Mouse (Mus musculus) G1E-ER4 (cell line): ENCODE measurements around the gene Olfr766-ps1. TPM values are rescaled to one million over a fixed set of nuclear protein-coding genes. Genes with fewer than 3 reads are reported as not detected.
"Not testable (repeated sequence)": the region's sequence is repeated elsewhere in the genome, so short reads cannot be mapped to it uniquely, and the experiment has no call there.

ENCODE experiments used
- GATA1 ChIP-seq: IDR thresholded peaks from one replicate; pipeline ENCODE4 v1.8.0; 2012; ENCODE audit warnings: low read length, inconsistent platforms
- polyA plus RNA-seq: library from polyadenylated mRNA; stranded (reverse); fragments of >175 nt; gene quantifications from 2 replicates; pipeline ENCODE4 v1.2.3, GENCODE M21; 2012

Olfr766-ps1 gene
- polyA plus RNA-seq = not detected in 2 replicates

GRCm38 (mm10) chr10:129068877-129069276 lies at the start of gene Olfr766-ps1:
Gene Olfr766-ps1, minus strand, starts transcription at chr10:129068977.
- TF ChIP-seq GATA1 = no peak

- TF ChIP-seq GATA1 = no peak
Observed at GRCm38 (mm10) chr10:129117761-129118160, 49.0 kb upstream of the Olfr766-ps1 start, which contains the start of gene Olfr769. Gene Olfr769, minus strand, starts transcription at chr10:129117861.

- no peak for TF ChIP-seq GATA1
Observed at GRCm38 (mm10) chr10:129115146-129115545, 46.4 kb upstream of the Olfr766-ps1 start.

- TF ChIP-seq GATA1 = no peak
Observed at GRCm38 (mm10) chr10:129101231-129101630, 32.5 kb upstream of the Olfr766-ps1 start.

- TF ChIP-seq GATA1 = no peak
Observed at GRCm38 (mm10) chr10:129099275-129099674, 30.5 kb upstream of the Olfr766-ps1 start, which contains the start of gene Olfr768. Gene Olfr768, minus strand, starts transcription at chr10:129099375.

GRCm38 (mm10) chr10:129082810-129083209 lies 14.0 kb upstream of the Olfr766-ps1 start, which contains the start of gene Olfr767:
Gene Olfr767, minus strand, starts transcription at chr10:129082910.
- TF ChIP-seq GATA1 = not testable (repeated sequence)

- not testable (repeated sequence) for TF ChIP-seq GATA1
Observed at GRCm38 (mm10) chr10:129049898-129050297, 18.9 kb downstream of the Olfr766-ps1 start, which contains the start of gene Olfr765. Gene Olfr765, minus strand, starts transcription at chr10:129049998.

- TF ChIP-seq GATA1 = no peak
Observed at GRCm38 (mm10) chr10:129039796-129040195, 29.0 kb downstream of the Olfr766-ps1 start, which contains the start of gene Olfr764-ps1. Gene Olfr764-ps1, minus strand, starts transcription at chr10:129039896.

- no peak for TF ChIP-seq GATA1
Observed at GRCm38 (mm10) chr10:129028343-129028742, 40.4 kb downstream of the Olfr766-ps1 start.

- no peak for TF ChIP-seq GATA1
Observed at GRCm38 (mm10) chr10:129026018-129026662, 42.6 kb downstream of the Olfr766-ps1 start.

GRCm38 (mm10) chr10:129023319-129023718 lies 45.5 kb downstream of the Olfr766-ps1 start:
- no peak for TF ChIP-seq GATA1

GRCm38 (mm10) chr10:129014477-129014876 lies 54.3 kb downstream of the Olfr766-ps1 start:
- peak; percentile 63 for TF ChIP-seq GATA1

Other genes with a start within 250 kb of the Olfr766-ps1 start
- 16.4 and 19.8 TPM in 2 replicates for gene Ormdl2, start 247.3 kb downstream of the Olfr766-ps1 start, polyA plus RNA-seq
- gene Gdf11, start 177.3 kb downstream of the Olfr766-ps1 start, polyA plus RNA-seq = 0.02 and 0.04 TPM in 2 replicates
- not detected in 2 replicates for gene Cd63, start 168.0 kb downstream of the Olfr766-ps1 start, polyA plus RNA-seq
- 0.61 and 0.65 TPM in 2 replicates for gene Rdh5, start 146.1 kb downstream of the Olfr766-ps1 start, polyA plus RNA-seq
- 105 and 109 TPM in 2 replicates for gene Bloc1s1, start 144.9 kb downstream of the Olfr766-ps1 start, polyA plus RNA-seq
- 0.43 and 0.71 TPM in 2 replicates for gene Itga7, start 135.2 kb downstream of the Olfr766-ps1 start, polyA plus RNA-seq
- gene Mettl7b, start 108.0 kb downstream of the Olfr766-ps1 start, polyA plus RNA-seq = 0.06 TPM in 1 of 2 replicates, not detected in the other
- not detected in 2 replicates for gene Olfr9, start 79.5 kb downstream of the Olfr766-ps1 start, polyA plus RNA-seq
- gene Olfr763, start 58.2 kb downstream of the Olfr766-ps1 start, polyA plus RNA-seq = not detected in 2 replicates
- gene Olfr764-ps1, start 29.1 kb downstream of the Olfr766-ps1 start, polyA plus RNA-seq = not detected in 2 replicates
- gene Olfr765, start 19.0 kb downstream of the Olfr766-ps1 start, polyA plus RNA-seq = not detected in 2 replicates
- gene Olfr767, start 13.9 kb upstream of the Olfr766-ps1 start, polyA plus RNA-seq = not detected in 2 replicates
- gene Olfr768, start 30.4 kb upstream of the Olfr766-ps1 start, polyA plus RNA-seq = not detected in 2 replicates
- not detected in 2 replicates for gene Olfr769, start 48.9 kb upstream of the Olfr766-ps1 start, polyA plus RNA-seq
- not detected in 2 replicates for gene Olfr770, start 70.0 kb upstream of the Olfr766-ps1 start, polyA plus RNA-seq
- not detected in 2 replicates for gene Olfr771, start 95.8 kb upstream of the Olfr766-ps1 start, polyA plus RNA-seq
- gene Olfr772, start 108.9 kb upstream of the Olfr766-ps1 start, polyA plus RNA-seq = not detected in 2 replicates
- not detected in 2 replicates for gene Olfr773, start 118.4 kb upstream of the Olfr766-ps1 start, polyA plus RNA-seq
- gene Olfr774, start 167.2 kb upstream of the Olfr766-ps1 start, polyA plus RNA-seq = not detected in 2 replicates
- not detected in 2 replicates for gene Olfr775, start 179.4 kb upstream of the Olfr766-ps1 start, polyA plus RNA-seq
- gene Olfr776, start 190.2 kb upstream of the Olfr766-ps1 start, polyA plus RNA-seq = not detected in 2 replicates
- gene Olfr777, start 202.5 kb upstream of the Olfr766-ps1 start, polyA plus RNA-seq = not detected in 2 replicates
- not detected in 2 replicates for gene Olfr780, start 249.1 kb upstream of the Olfr766-ps1 start, polyA plus RNA-seq